Mouse (Mus musculus) cortical plate, adult 2 months (tissue): Measurements from ENCODE around the gene Wfdc12.

Experiments used
- CTCF ChIP-seq: fragments of 200-500 bp; IDR thresholded peaks from 2 replicates; pipeline ENCODE4 v1.5.1; 2011; ENCODE audit warnings: mild to moderate bottlenecking, control low read depth, low read length; ENCODE audit not compliant: insufficient read depth; ENCODE audit errors: extremely low read depth
- POLR2A ChIP-seq: fragments of 200-500 bp; IDR thresholded peaks from 2 replicates; pipeline ENCODE4 v1.6.1; 2011; ENCODE audit warnings: mild to moderate bottlenecking, low read length, control low read depth; ENCODE audit not compliant: insufficient read depth; ENCODE audit errors: extremely low read depth

- TF ChIP-seq CTCF (no peak), POLR2A (no peak)
Measured at GRCm38 (mm10) chr2:164212711-164213110, 22.3 kb upstream of the Wfdc12 start.
